Mouse (Mus musculus): ENCODE measurements around the gene Ica1. TPM values are rescaled to one million over a fixed set of nuclear protein-coding genes. Genes with fewer than 3 reads are reported as not detected.

The Ica1 gene
- total and polyA plus RNA-seq, 3 experiments, result 0.36 TPM; not detected in 2

DNA sequence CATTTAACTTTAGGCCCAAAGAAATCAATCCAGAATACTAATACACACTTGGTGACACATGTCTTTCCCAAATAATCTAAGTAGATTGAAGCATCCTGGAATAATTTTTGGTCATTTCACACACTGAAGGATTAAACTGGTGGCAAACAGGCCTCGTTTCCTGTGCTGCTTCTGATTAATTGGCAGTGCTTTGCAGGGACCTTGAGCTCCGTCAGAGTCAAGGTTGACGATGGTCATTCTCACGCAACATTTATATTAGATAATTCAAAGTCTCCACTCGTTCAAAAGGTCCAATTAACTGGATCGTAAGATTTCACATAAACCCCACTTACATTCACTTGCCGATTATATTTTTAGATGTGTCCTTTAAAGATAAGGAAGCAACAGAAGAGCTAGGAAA lies 33.4 kb downstream of the Ica1 start:
- DNase-seq (ENCODE audit: low read depth, low spot score), result no peak
- TF ChIP-seq ZMIZ1 (IDR thresholded peaks at IDR 0.05; ENCODE audit: low read depth, low read length) (no peak), POLR2A (IDR thresholded peaks at IDR 0.05; ENCODE audit: control insufficient read depth in 1 of 2, insufficient read depth in 1 of 2, low read depth in 1 of 2, low read length in 2 of 2, poor library complexity in 1 of 2) (no peak), ELF1 (IDR thresholded peaks at IDR 0.05; ENCODE audit: low read depth, low read length) (no peak), MXI1 (IDR thresholded peaks at IDR 0.05; ENCODE audit: low read depth, low read length) (no peak), MEF2A (IDR thresholded peaks at IDR 0.05; ENCODE audit: extremely low read depth, insufficient replicate concordance, low read depth, low read length, poor library complexity, severe bottlenecking) (no peak), USF1 (IDR thresholded peaks at IDR 0.05; ENCODE audit: low read depth, low read length) (no peak), UBTF (IDR thresholded peaks at IDR 0.05; ENCODE audit: borderline replicate concordance, insufficient read depth, low read depth, low read length) (no peak), RAD21 (IDR thresholded peaks at IDR 0.05; ENCODE audit: low read depth, low read length) (no peak), NELFE (IDR thresholded peaks at IDR 0.05; ENCODE audit: low read depth, low read length) (no peak), MAZ (IDR thresholded peaks at IDR 0.05; ENCODE audit: low read depth, low read length) (no peak), MAX (IDR thresholded peaks at IDR 0.05; ENCODE audit: low read length) (no peak), SMC3 (IDR thresholded peaks at IDR 0.05; ENCODE audit: low read depth, low read length) (no peak)
- H3K9ac ChIP-seq (ENCODE audit: control insufficient read depth, low read depth, low read length, poor library complexity, severe bottlenecking), result no peak overlapping the region
- no peaks in the 10 kb centered on the region for H3K9me3 ChIP-seq (replicated peaks; ENCODE audit: insufficient read depth, low read length)
- no peaks in the 10 kb centered on the region for H3K4me1 ChIP-seq (ENCODE audit: control insufficient read depth in 1 of 2, insufficient read depth in 2 of 2, low read length in 2 of 2)
- no peak overlapping the region for H3K27ac ChIP-seq (ENCODE audit: control insufficient read depth, low read depth, low read length)
- no peaks in the 10 kb centered on the region; a peak in 1 of 4 replicates for H3K27me3 ChIP-seq (ENCODE audit: control insufficient read depth in 1 of 2, insufficient read depth in 2 of 2, low read length in 2 of 2)
- H3K79me2 ChIP-seq (ENCODE audit: control insufficient read depth, insufficient read depth, low read length, poor library complexity), result no peaks in the 10 kb centered on the region
- H3K4me3 ChIP-seq (ENCODE audit: control insufficient read depth in 1 of 2, insufficient read depth in 1 of 2, low read depth in 2 of 2, low read length in 2 of 2), result no peak overlapping the region
- H3K36me3 ChIP-seq (ENCODE audit: control insufficient read depth in 1 of 2, insufficient read depth in 2 of 2, low read length in 2 of 2), result no peaks in the 10 kb centered on the region

DNA sequence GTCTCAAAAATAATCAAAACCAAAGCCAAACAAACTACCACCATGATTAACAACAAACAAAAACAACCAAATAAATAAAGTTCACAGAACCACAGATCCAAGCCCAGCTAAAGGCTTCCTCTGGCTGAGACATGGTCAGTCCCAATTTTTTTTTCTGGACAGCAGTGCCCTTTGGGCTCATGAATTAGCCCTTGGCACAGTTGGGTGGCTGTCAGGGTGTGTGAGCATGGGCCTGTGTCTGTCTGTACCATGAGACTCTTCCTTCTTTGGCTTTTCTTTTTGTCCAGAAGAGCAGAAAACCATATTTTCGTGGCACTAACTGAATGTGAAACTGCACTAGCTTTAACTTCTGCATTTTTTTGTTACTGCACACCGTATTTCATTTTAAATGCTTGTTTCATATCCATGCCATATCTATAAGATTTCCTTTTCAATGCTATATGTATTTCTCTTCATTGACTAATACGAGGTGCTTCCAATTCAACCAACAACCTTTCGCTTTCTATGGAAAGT lies 34.0 kb downstream of the Ica1 start:
- no peak overlapping the region for H3K27ac ChIP-seq (ENCODE audit: control insufficient read depth, low read depth, low read length)
- H3K79me2 ChIP-seq (ENCODE audit: control insufficient read depth, insufficient read depth, low read length, poor library complexity), result no peaks in the 10 kb centered on the region
- no peak for DNase-seq (ENCODE audit: low read depth, low spot score)
- no peak overlapping the region for H3K4me3 ChIP-seq (ENCODE audit: control insufficient read depth in 1 of 2, insufficient read depth in 1 of 2, low read depth in 2 of 2, low read length in 2 of 2)
- no peaks in the 10 kb centered on the region for H3K36me3 ChIP-seq (ENCODE audit: control insufficient read depth in 1 of 2, insufficient read depth in 2 of 2, low read length in 2 of 2)
- H3K27me3 ChIP-seq (ENCODE audit: control insufficient read depth in 1 of 2, insufficient read depth in 2 of 2, low read length in 2 of 2), result no peaks in the 10 kb centered on the region; a peak in 1 of 4 replicates
- H3K9ac ChIP-seq (ENCODE audit: control insufficient read depth, low read depth, low read length, poor library complexity, severe bottlenecking), result no peak overlapping the region
- no peak for TF ChIP-seq GABPA (IDR thresholded peaks at IDR 0.05; ENCODE audit: low read depth, low read length)
- no peak for TF ChIP-seq POLR2A (IDR thresholded peaks at IDR 0.05; ENCODE audit: control insufficient read depth in 1 of 2, insufficient read depth in 1 of 2, low read depth in 1 of 2, low read length in 2 of 2, poor library complexity in 1 of 2)
- no peak for TF ChIP-seq NRF1 (IDR thresholded peaks at IDR 0.05; ENCODE audit: insufficient read depth, low read depth, low read length, poor library complexity, severe bottlenecking)
- TF ChIP-seq BHLHE40 (IDR thresholded peaks at IDR 0.05; ENCODE audit: borderline replicate concordance, low read depth, low read length), result no peak
- H3K4me1 ChIP-seq (ENCODE audit: control insufficient read depth in 1 of 2, insufficient read depth in 2 of 2, low read length in 2 of 2), result no peaks in the 10 kb centered on the region
- no peaks in the 10 kb centered on the region for H3K9me3 ChIP-seq (replicated peaks; ENCODE audit: insufficient read depth, low read length)
